Mouse (Mus musculus) natural killer cell, adult 2 months (primary cell): ENCODE results near the gene Prkca.
A peak's percentile ranks its signal among the peaks of the same experiment; 100 is the strongest.
"Not testable (repeated sequence)": the region's sequence is repeated elsewhere in the genome, so short reads cannot be mapped to it uniquely, and the experiment has no call there.

Experiments
- DNase-seq, 2 experiments: peaks; one replicate each; pipeline ENCODE4 v3.0.0; 2022; ENCODE audit warnings: low spot score in 2 of 2

Gene Prkca

GRCm38 (mm10) chr11:108118814-108119213, 224.9 kb downstream of the Prkca start:
- DNase-seq = no peak

- no peak for DNase-seq
These were observed 225.5 kb downstream of the Prkca start for GRCm38 (mm10) chr11:108118221-108118620.

- no peak for DNase-seq
These were observed 226.2 kb downstream of the Prkca start for GRCm38 (mm10) chr11:108117360-108118050.

GRCm38 (mm10) chr11:108114091-108114490, 229.6 kb downstream of the Prkca start:
- peak in 1 of 2 experiments; percentile 7 for DNase-seq

- no peak for DNase-seq
These were observed 231.3 kb downstream of the Prkca start for GRCm38 (mm10) chr11:108112437-108112836.

GRCm38 (mm10) chr11:108104085-108104484, 239.6 kb downstream of the Prkca start:
- DNase-seq = no peak

GRCm38 (mm10) chr11:108101280-108101950, 242.3 kb downstream of the Prkca start:
- no peak for DNase-seq

GRCm38 (mm10) chr11:108098306-108098705, 245.4 kb downstream of the Prkca start:
- DNase-seq = no peak

- DNase-seq = no peak
These were observed 248.9 kb downstream of the Prkca start for GRCm38 (mm10) chr11:108094796-108095195.

GRCm38 (mm10) chr11:108093248-108093647, 250.5 kb downstream of the Prkca start:
- no peak for DNase-seq

GRCm38 (mm10) chr11:108091238-108091637, 252.5 kb downstream of the Prkca start:
- DNase-seq = no peak

- DNase-seq = no peak
These were observed 253.0 kb downstream of the Prkca start for GRCm38 (mm10) chr11:108090706-108091105.

GRCm38 (mm10) chr11:108088063-108088462, 255.7 kb downstream of the Prkca start:
- DNase-seq = no peak

- not testable (repeated sequence) for DNase-seq
These were observed 256.5 kb downstream of the Prkca start for GRCm38 (mm10) chr11:108087105-108087700.

- DNase-seq = no peak
These were observed 261.1 kb downstream of the Prkca start for GRCm38 (mm10) chr11:108082673-108083072.

GRCm38 (mm10) chr11:108079946-108080650, 263.6 kb downstream of the Prkca start:
- DNase-seq = no peak

GRCm38 (mm10) chr11:108079454-108079853, 264.3 kb downstream of the Prkca start:
- no peak for DNase-seq

- DNase-seq = no peak
These were observed 266.2 kb downstream of the Prkca start for GRCm38 (mm10) chr11:108077514-108077913.

- no peak for DNase-seq
These were observed 271.0 kb downstream of the Prkca start for GRCm38 (mm10) chr11:108072606-108073243.

GRCm38 (mm10) chr11:108071230-108071629, 272.5 kb downstream of the Prkca start:
- DNase-seq = no peak

- no peak for DNase-seq
These were observed 273.7 kb downstream of the Prkca start for GRCm38 (mm10) chr11:108070038-108070437.

GRCm38 (mm10) chr11:108068430-108068829, 275.3 kb downstream of the Prkca start:
- DNase-seq = peak in 1 of 2 experiments; percentile 43
